Mouse (Mus musculus) leukemia stem cell, adult 10-12 weeks (primary cell): ENCODE measurements around the gene Efcab12. TPM values are rescaled to one million over a fixed set of nuclear protein-coding genes. Genes with fewer than 3 reads are reported as not detected.

Experiments used
- polyA plus RNA-seq: library from polyadenylated mRNA; stranded (reverse); fragments of >175 nt; gene quantifications from 2 replicates; pipeline ENCODE4 v1.2.3, GENCODE M21; 2012; ENCODE audit warnings: low replicate concordance

The Efcab12 gene
- 0.16 and 0.19 TPM in 2 replicates for polyA plus RNA-seq

DNA sequence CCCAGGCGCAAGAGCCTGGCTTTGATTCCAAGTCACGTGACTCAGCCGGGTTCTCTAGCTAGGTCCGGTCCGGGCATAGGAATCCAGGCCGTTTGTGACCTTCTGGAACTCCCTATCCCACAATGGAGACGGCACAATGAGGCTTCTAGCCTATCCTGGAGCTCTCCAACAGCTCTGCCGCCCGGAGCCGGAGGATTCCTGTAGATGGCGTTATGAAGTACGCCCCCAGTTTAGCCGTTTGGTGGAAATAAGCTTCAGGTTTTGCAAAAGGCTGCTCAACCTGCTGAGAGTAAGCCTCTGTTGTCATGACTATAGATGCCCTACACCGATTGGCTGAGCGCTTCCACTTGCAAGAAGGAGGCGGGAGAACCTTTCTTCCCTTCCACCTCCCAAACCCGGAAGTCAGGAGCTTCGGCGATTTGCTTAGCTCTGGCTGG, at the start of gene Efcab12:
Gene Efcab12 (minus strand): TSS at position 252 of the 437 bp plus-strand sequence.

DNA sequence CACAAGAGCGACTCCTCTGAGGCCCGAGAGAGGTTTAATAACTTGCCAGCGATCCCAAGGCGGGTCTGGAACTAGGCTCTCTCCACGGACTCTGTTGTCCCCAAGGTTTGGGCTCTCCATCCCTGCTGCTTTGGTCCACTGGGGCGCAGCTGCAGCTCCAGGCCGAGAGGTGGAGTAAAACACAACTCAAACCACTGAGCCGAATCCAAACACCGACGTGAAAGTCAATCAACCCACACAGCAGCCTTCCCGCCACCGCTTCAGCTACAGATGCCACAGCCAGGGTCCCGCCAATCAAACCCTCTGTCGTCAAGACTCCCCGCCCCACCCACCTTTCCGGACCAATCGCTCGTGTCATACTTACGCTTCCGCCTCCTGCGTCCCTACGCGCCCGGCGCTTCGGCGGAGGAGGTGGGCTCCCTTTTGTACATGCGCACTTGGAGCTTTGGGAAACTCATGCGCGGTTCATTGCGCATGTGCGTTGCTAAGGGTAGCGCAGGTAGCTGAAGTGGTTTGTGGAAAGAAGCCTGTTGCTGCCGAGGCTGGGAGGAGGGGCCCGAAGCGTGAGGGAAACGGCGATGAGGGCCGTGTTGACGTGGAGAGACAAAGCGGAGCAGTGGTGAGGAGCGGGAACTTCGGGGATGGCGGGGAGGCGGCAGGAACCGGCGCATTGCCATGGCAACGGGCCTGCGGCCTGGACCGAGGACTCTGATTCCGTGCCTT, 15.0 kb upstream of the Efcab12 start, which contains the start of the genes Mbd4 and Ift122:
Gene Mbd4 (minus strand): TSS at position 281 of the 723 bp plus-strand sequence.
Gene Ift122 (plus strand): TSS at position 380 of the 723 bp plus-strand sequence.

DNA sequence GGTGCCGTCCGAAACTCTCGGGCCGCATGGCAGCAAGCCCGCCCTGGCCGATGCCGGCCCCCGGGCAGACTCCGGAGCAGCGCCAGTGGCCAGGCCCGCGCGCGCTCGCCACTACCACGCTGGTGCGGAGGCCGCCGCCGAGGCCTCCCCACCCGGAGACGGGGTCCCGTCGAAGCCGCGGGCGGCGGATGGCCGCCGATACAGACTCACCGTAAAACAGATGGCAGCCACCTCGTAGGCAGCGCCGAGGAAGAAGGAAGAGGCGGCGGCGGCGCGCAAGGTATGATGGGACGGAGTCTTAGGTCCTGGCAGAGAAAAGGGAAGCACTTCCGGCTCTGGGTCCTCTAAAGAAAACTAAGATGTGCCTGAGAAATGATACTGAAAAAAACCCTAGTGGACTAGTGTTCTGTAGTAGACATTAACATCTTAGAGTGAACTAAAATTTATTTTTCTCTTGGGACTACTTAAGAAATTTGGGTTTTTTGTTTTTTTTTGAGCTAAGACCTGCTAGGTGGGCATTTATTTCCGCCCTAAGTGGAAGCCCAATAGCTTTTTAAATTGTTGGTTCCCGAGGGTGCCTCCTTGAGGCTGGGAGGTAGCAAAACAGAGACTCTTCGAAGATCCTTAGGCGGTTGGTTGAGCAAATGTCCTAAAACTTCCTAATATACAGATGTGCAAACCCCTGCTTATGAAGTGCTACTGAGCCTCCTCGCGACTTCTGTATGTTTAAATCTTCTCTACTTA, 29.6 kb downstream of the Efcab12 start, which contains the start of gene Rpl32:
Gene Rpl32 (minus strand): TSS at position 260 of the 744 bp plus-strand sequence.

DNA sequence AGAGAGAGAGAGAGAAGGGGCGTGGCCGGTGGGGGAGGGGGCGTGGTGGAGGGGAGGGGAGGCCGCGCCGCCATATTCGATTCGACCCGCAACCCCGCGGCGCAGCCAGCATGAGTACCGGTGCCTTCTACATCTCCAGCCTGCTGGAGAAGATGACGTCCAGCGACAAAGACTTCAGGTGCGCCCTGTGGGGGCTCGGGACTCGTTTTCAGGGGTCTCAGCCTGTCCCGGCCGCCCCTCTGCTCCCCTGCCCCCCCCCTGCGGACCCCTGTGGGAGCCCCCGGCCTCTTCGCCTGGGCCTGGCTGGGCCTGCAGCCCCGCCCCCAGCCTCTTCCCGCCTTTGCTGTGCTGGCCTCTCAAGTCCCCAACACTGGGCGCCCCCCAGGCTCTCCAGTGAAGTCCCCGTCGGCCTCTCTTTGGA, 63.7 kb downstream of the Efcab12 start, which contains the start of gene Cand2:
Gene Cand2 (plus strand): TSS at position 38 of the 421 bp plus-strand sequence.

DNA sequence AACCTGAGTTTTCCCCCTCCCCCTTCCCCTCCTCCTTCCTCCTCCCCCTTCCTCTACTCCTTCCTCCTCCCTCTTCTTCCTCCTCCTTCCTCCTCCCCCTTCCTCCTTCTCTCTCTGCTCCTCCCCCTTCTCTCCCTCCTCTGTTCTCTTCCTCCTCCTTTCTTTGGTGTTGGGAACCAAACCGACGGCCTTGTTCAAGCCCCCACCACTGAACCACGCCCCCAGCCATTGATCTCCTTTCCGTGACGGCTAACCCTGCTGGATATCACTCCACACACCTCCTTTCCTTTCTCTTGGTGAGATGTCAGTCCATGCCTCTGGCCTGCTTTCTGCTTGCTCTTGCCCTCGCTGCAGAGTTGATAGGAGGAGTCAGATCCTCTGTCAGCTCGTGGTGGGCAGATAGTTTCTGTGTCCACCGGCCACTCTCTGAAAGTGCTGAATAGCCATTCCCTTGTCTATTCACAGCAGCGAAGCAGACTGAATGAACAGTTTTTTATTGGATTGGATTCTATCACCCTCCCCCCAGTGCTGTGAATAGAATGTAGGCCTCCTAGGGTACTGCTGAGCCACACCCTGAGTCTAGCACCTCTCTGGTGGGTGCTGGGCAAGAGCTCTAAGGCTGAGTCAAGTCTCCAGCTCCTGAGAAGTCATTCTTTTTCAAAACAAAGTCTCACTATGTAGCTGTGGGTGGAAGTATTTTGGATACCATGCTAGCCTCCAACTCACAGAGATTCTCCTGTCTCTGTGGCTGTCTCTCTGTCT, 76.0 kb downstream of the Efcab12 start, which contains the start of gene Tmem40:
Gene Tmem40 (minus strand): TSS at position 416 of the 762 bp plus-strand sequence.

Other genes starting within 250 kb of the Efcab12 start
- gene Mkrn2os, start 245.8 kb downstream of the Efcab12 start, polyA plus RNA-seq, result not detected in 2 replicates
- 1.9 and 29.8 TPM in 2 replicates for gene Mkrn2, start 236.5 kb downstream of the Efcab12 start, polyA plus RNA-seq
- gene Raf1, start 161.8 kb downstream of the Efcab12 start, polyA plus RNA-seq, result 17.5 and 39.2 TPM in 2 replicates
- gene Tmem40, start 76.0 kb downstream of the Efcab12 start, polyA plus RNA-seq, result 4.4 and 5.8 TPM in 2 replicates
- gene Cand2, start 63.9 kb downstream of the Efcab12 start, polyA plus RNA-seq, result 1.1 and 1.3 TPM in 2 replicates
- 458 and 578 TPM in 2 replicates for gene Rpl32, start 29.7 kb downstream of the Efcab12 start, polyA plus RNA-seq
- gene Mbd4, start 15.0 kb upstream of the Efcab12 start, polyA plus RNA-seq, result 0.30 and 1.8 TPM in 2 replicates
- 0.11 and 1.0 TPM in 2 replicates for gene Ift122, start 15.1 kb upstream of the Efcab12 start, polyA plus RNA-seq
- gene Rho, start 93.3 kb upstream of the Efcab12 start, polyA plus RNA-seq, result not detected in 2 replicates
- gene H1foo, start 106.5 kb upstream of the Efcab12 start, polyA plus RNA-seq, result not detected in 2 replicates
- 9.5 and 11.0 TPM in 2 replicates for gene Plxnd1, start 156.6 kb upstream of the Efcab12 start, polyA plus RNA-seq